Mouse (Mus musculus) liver, embryonic 14.5 days (tissue): ENCODE measurements at regions not wholly inside any gene's neighbourhood (a gene's known extent, or its start where the extent isn't known, plus 50 kb on each side); places are given as distances from the start of the nearest gene placed in this dataset.

ENCODE experiments used
- ATAC-seq: fragments of 200-750 bp; cut with Nextera tagmentation; 2 replicates; pipeline ENCODE4 v1.8.0; 2017; ENCODE audit warnings: moderate number of reproducible peaks, mild to moderate bottlenecking, moderate library complexity; ENCODE audit not compliant: insufficient read depth
- DNase-seq, 3 experiments: peaks; one replicate each; pipeline ENCODE4 v3.0.0-alpha.2; 2012 to 2013; ENCODE audit warnings: low read depth in 3 of 3, low spot score in 3 of 3
- H3K27ac ChIP-seq: fragments of 300-500 bp; sonication (generic); 2 replicates; pipeline ENCODE4 v1.5.1; 2014; ENCODE audit warnings: moderate library complexity, mild to moderate bottlenecking, control low read depth, inconsistent platforms
- H3K27me3 ChIP-seq: fragments of 300-500 bp; sonication (generic); 2 replicates; pipeline ENCODE4 v1.6.1; 2014; ENCODE audit warnings: mild to moderate bottlenecking, low read length, moderate library complexity; ENCODE audit not compliant: control insufficient read depth, insufficient read depth
- H3K36me3 ChIP-seq: fragments of 300-500 bp; sonication (generic); replicated peaks from 2 replicates; pipeline ENCODE4 v1.6.1; 2014; ENCODE audit warnings: low read depth; ENCODE audit not compliant: control insufficient read depth, insufficient read depth
- H3K4me1 ChIP-seq, 2 experiments: fragments of 200-500 bp in 1 of 2; fragments of 300-500 bp in 1 of 2; sonication (generic) in 1 of 2; replicated peaks; 2 replicates each; pipeline ENCODE4 v1.6.1; 2012 to 2014; ENCODE audit warnings: antibody characterized with exemption in 1 of 2, inconsistent platforms in 1 of 2, low read length in 1 of 2; ENCODE audit not compliant: control insufficient read depth in 2 of 2, insufficient read depth in 2 of 2
- H3K4me2 ChIP-seq: fragments of 300-500 bp; sonication (generic); 2 replicates; pipeline ENCODE4 v1.6.1; 2014; ENCODE audit warnings: low read depth, mild to moderate bottlenecking, control low read depth, moderate library complexity
- H3K4me3 ChIP-seq, 2 experiments: fragments of 200-500 bp in 1 of 2; fragments of 300-500 bp in 1 of 2; sonication (generic) in 1 of 2; 2 replicates each; pipeline ENCODE4 v1.5.1; 2012 to 2014; ENCODE audit warnings: low read depth in 2 of 2, low read length in 2 of 2, mild to moderate bottlenecking in 2 of 2, control low read depth in 1 of 2, inconsistent platforms in 1 of 2, moderate library complexity in 1 of 2; ENCODE audit not compliant: insufficient read depth in 1 of 2
- H3K9ac ChIP-seq: fragments of 300-500 bp; sonication (generic); replicated peaks from 2 replicates; pipeline ENCODE4 v1.6.1; 2014; ENCODE audit warnings: mild to moderate bottlenecking, control low read depth, moderate library complexity
- H3K9me3 ChIP-seq: fragments of 300-500 bp; sonication (generic); 2 replicates; pipeline ENCODE4 v1.6.1; 2016; ENCODE audit warnings: low read length, mixed read lengths; ENCODE audit not compliant: control insufficient read depth
- CTCF ChIP-seq: IDR thresholded peaks from 2 replicates; pipeline ENCODE4 v1.5.1; 2016; ENCODE audit warnings: antibody characterized with exemption, low read depth, control low read depth
- EP300 ChIP-seq: IDR thresholded peaks from 2 replicates; pipeline ENCODE4 v1.6.1; 2016; ENCODE audit warnings: antibody characterized with exemption, low read depth
- WGBS: fragments of 180-500 bp; shearing (Covaris S2); extraction: QIAGEN DNeasy Blood & Tissue Kit; methylation state at CpG from one replicate; pipeline ENCODE4 v1.1.7; 2014; ENCODE audit not compliant: insufficient replicate concordance; 5-methylcytosine and 5-hydroxymethylcytosine counted together

DNA sequence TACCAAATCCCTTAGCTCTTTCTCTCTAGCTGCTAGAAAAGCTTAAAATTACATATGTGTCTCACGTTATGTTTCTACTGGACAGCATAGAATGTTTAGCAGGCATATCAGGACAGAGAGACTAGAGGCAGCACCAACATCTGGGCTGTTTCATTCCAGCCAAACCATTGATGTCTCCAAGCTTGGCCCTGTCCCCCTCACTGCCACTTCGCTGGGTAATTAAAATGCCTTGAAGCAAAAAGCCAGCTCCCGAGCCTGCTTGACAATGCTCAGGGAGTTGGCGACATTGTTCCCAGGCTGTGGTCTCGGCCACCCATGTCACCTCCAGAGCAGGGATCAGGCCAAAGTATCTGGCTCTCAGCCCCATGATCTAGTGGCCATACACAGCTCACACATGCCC, 92.7 kb upstream of the Cdh5 start:
- no peak for ATAC-seq
- WGBS, result 69% methylated on average over 5 of the region's 5 CpGs

DNA sequence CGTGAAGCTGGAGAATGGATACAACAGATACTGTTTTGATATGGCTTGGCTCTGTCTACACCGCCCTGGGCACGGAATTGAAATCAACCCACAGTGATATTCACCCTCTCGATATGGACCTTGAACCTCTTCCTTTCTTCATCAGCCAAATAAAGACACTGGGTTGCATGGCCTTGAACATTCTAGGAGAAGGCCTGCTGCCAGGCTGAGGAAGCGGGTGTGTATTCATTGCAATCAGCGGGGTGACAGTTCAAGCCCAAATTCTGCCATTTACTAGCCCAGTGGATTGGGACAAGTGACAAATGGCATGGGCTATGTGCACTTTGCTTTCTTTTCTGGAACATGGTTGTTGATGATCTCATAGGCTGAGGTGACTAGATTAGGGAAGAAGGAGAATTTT, 92.1 kb upstream of the Cdh5 start:
- ATAC-seq, result no peak
- H3K27me3 ChIP-seq, result no peaks in the 10 kb centered on the region
- no peak for DNase-seq
- H3K4me1 ChIP-seq, result no peaks in the 10 kb centered on the region
- TF ChIP-seq CTCF (no peak), EP300 (no peak)
- H3K9me3 ChIP-seq, result no peaks in the 10 kb centered on the region
- H3K4me2 ChIP-seq, result no peak overlapping the region
- no peaks in the 10 kb centered on the region for H3K36me3 ChIP-seq
- H3K9ac ChIP-seq, result no peak overlapping the region
- no peak overlapping the region for H3K4me3 ChIP-seq
- H3K27ac ChIP-seq, result no peak overlapping the region
- 62% methylated on average over 6 of the region's 6 CpGs for WGBS

More for the DNA sequence above, 92.7 kb upstream of the Cdh5 start:
- no peaks in the 10 kb centered on the region for H3K36me3 ChIP-seq
- no peaks in the 10 kb centered on the region for H3K27me3 ChIP-seq
- TF ChIP-seq EP300 (no peak), CTCF (no peak)
- H3K4me2 ChIP-seq, result no peak overlapping the region
- H3K4me3 ChIP-seq, result no peak overlapping the region
- H3K27ac ChIP-seq, result no peak overlapping the region
- no peak overlapping the region for H3K9ac ChIP-seq
- H3K4me1 ChIP-seq, result no peaks in the 10 kb centered on the region
- no peaks in the 10 kb centered on the region for H3K9me3 ChIP-seq
- no peak for DNase-seq

DNA sequence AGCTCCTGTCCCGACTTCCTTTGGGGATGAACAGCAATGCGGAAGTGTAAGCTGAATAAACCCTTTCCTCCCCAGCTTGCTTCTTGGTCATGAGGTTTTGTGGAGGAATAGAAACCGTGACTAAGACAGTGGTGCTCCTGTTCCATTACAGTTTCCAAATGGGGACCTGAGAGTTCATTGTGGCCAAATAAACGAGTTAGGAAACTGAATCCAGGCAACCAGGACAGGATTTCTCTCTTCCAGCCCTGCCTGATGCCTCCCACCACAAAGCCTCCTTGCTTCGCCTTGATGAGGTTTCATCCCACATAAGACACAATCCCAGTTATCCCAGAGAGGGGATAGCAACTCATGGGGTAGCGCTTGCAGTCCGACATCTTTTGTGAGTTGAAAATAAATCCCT, 79.2 kb upstream of the Cdh5 start:
- H3K36me3 ChIP-seq, result no peaks in the 10 kb centered on the region
- 56% methylated on average over 7 of the region's 7 CpGs for WGBS
- no peak overlapping the region for H3K27ac ChIP-seq
- ATAC-seq (no peak), DNase-seq (no peak)
- H3K9me3 ChIP-seq, result no peaks in the 10 kb centered on the region
- no peaks in the 10 kb centered on the region for H3K4me1 ChIP-seq
- H3K27me3 ChIP-seq, result no peaks in the 10 kb centered on the region
- H3K4me3 ChIP-seq, result no peak overlapping the region
- TF ChIP-seq EP300 (no peak), CTCF (no peak)
- H3K4me2 ChIP-seq, result no peak overlapping the region
- H3K9ac ChIP-seq, result no peak overlapping the region

DNA sequence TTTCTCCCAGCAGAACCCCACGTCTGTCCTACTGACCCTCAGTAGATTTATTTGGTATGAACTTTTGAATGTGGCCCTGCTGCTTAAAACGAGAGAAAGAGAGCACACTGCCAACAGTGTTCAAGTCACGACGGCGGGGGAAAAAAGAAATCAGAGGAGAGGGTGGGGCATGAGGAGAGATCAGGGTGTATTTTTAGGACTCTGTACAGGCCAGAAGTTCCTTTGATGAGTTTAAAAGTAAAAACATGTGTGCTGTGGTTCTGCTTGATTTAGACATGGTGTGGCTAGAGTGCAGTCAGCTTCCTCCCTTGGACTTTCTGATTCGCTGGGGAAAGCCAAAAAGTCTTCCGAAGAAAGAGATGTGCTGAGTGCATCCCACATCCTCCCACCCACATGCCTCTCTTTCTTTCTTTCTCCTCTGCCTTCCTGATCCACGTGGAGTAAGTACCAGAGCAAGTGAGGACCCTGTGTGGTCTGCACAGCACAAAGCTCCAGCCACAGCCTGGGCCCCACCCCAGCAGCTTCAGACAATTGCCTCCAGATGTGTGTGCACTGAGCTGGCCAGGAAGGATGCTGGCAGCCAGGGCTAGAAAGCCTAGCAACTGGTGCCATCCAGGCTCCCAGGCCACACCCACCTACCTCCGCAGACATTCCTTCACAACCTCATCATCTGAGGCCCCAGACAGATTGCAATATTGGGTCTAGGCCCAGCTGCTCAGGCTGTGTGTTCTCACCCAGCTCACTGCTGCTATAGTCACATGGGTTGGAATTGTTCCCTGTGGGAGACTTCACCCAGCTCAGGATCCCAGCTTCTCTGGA, 78.5 kb upstream of the Cdh5 start:
- no peak overlapping the region for H3K4me3 ChIP-seq
- H3K4me2 ChIP-seq, result no peak overlapping the region
- no peaks in the 10 kb centered on the region for H3K9me3 ChIP-seq
- no peak for ATAC-seq
- 58% methylated on average over 9 of the region's 9 CpGs for WGBS
- no peaks in the 10 kb centered on the region for H3K27me3 ChIP-seq
- TF ChIP-seq EP300, result no peak
- no peak for TF ChIP-seq CTCF
- H3K9ac ChIP-seq, result no peak overlapping the region
- no peak overlapping the region for H3K27ac ChIP-seq
- no peaks in the 10 kb centered on the region for H3K4me1 ChIP-seq
- no peaks in the 10 kb centered on the region for H3K36me3 ChIP-seq
- no peak for DNase-seq

DNA sequence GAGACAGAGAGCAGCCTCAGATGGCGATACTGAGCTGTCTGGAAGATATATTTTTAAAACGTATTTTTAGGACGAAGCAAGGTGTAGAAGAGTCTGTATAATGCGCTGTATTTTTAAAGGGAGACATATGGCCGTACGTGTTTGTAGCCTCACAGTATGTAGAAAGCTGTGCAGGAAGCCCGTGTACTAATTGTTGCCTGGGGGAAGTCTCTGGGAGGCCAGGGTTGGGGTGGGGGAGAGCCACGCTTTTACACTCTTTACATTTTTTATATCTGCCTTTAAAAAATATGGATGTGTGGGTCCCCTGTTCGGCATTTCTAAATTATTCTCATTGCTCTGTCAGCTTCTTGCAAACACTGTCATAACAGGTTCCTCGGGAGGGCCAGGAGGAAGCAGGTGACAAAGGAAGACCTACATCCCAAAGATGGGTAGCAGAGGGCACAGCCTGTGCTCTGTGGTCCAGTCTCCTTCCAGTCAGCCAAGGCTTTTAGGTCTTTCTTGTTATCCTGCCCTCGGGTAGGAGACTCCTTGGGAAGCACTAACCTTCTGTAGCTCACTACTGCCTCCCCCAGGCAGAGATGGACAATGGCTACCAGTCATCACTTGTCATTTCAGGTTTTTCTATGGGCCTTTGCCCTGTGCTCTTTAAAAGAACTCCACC, 74.1 kb upstream of the Cdh5 start:
- WGBS, result 60% methylated on average over 11 of the region's 11 CpGs

More for the DNA sequence above, 74.1 kb upstream of the Cdh5 start:
- ATAC-seq (no peak), DNase-seq (no peak)
- Histone ChIP-seq H3K27ac (no peak overlapping the region), H3K9ac (no peak overlapping the region), H3K4me2 (no peak overlapping the region), H3K36me3 (no peaks in the 10 kb centered on the region), H3K4me3 (no peak overlapping the region), H3K4me1 (no peaks in the 10 kb centered on the region), H3K27me3 (no peaks in the 10 kb centered on the region), H3K9me3 (no peaks in the 10 kb centered on the region; the same call in none of the 2 replicates)
- peak; percentile 37; the same call in 1 of the 2 replicates for TF ChIP-seq CTCF
- no peak for TF ChIP-seq EP300
